Mouse (Mus musculus): ENCODE measurements around the gene Kcnq1.

The Kcnq1 gene

GRCm38 (mm10) chr7:143275030-143275429, 168.9 kb downstream of the Kcnq1 start:
- DNase-seq (ENCODE audit: low read depth, low spot score): no peak

GRCm38 (mm10) chr7:143283625-143284024, 177.5 kb downstream of the Kcnq1 start:
- DNase-seq (ENCODE audit: low read depth, low spot score): no peak

- no peak for DNase-seq (ENCODE audit: low read depth, low spot score)
Measured at GRCm38 (mm10) chr7:143284866-143285265, 178.7 kb downstream of the Kcnq1 start.

GRCm38 (mm10) chr7:143285440-143285839, 179.3 kb downstream of the Kcnq1 start:
- no peak for DNase-seq (ENCODE audit: low read depth, low spot score)

GRCm38 (mm10) chr7:143286532-143287290, 180.5 kb downstream of the Kcnq1 start:
- DNase-seq (ENCODE audit: low read depth, low spot score): no peak

GRCm38 (mm10) chr7:143288135-143288534, 182.0 kb downstream of the Kcnq1 start:
- no peak for DNase-seq (ENCODE audit: low read depth, low spot score)

- DNase-seq (ENCODE audit: low read depth, low spot score): no peak
Measured at GRCm38 (mm10) chr7:143289082-143289849, 183.1 kb downstream of the Kcnq1 start.

GRCm38 (mm10) chr7:143294690-143295355, 188.7 kb downstream of the Kcnq1 start:
- DNase-seq (ENCODE audit: low read depth, low spot score): no peak

- DNase-seq (ENCODE audit: low read depth, low spot score): peak; percentile 74
Measured at GRCm38 (mm10) chr7:143295356-143296000, 189.3 kb downstream of the Kcnq1 start.

- no peak for DNase-seq (ENCODE audit: low read depth, low spot score)
Measured at GRCm38 (mm10) chr7:143296001-143296379, 189.8 kb downstream of the Kcnq1 start.

GRCm38 (mm10) chr7:143296384-143296801, 190.2 kb downstream of the Kcnq1 start:
- DNase-seq (ENCODE audit: low read depth, low spot score): peak; percentile 99

- no peak for DNase-seq (ENCODE audit: low read depth, low spot score)
Measured at GRCm38 (mm10) chr7:143300037-143300436, 193.9 kb downstream of the Kcnq1 start.

GRCm38 (mm10) chr7:143300681-143301080, 194.5 kb downstream of the Kcnq1 start:
- DNase-seq (ENCODE audit: low read depth, low spot score): peak; percentile 72

- DNase-seq (ENCODE audit: low read depth, low spot score): no peak
Measured at GRCm38 (mm10) chr7:143302156-143302555, 196.0 kb downstream of the Kcnq1 start.

GRCm38 (mm10) chr7:143302593-143303238, 196.6 kb downstream of the Kcnq1 start:
- peak; percentile 86 for DNase-seq (ENCODE audit: low read depth, low spot score)

GRCm38 (mm10) chr7:143303557-143303956, 197.4 kb downstream of the Kcnq1 start:
- no peak for DNase-seq (ENCODE audit: low read depth, low spot score)

GRCm38 (mm10) chr7:143305808-143306207, 199.6 kb downstream of the Kcnq1 start:
- peak; percentile 60 for DNase-seq (ENCODE audit: low read depth, low spot score)

- DNase-seq (ENCODE audit: low read depth, low spot score): no peak
Measured at GRCm38 (mm10) chr7:143308001-143308400, 201.8 kb downstream of the Kcnq1 start.

- no peak for DNase-seq (ENCODE audit: low read depth, low spot score)
Measured at GRCm38 (mm10) chr7:143310311-143310710, 204.1 kb downstream of the Kcnq1 start.

- no peak for DNase-seq (ENCODE audit: low read depth, low spot score)
Measured at GRCm38 (mm10) chr7:143310847-143311246, 204.7 kb downstream of the Kcnq1 start.

- DNase-seq (ENCODE audit: low read depth, low spot score): no peak
Measured at GRCm38 (mm10) chr7:143311471-143311870, 205.3 kb downstream of the Kcnq1 start.
